Mouse (Mus musculus): ENCODE data around the gene Kcnk1.

The Kcnk1 gene

GRCm38 (mm10) chr8:126063832-126064409 lies 69.0 kb downstream of the Kcnk1 start:
- DNase-seq: peak; percentile 12

GRCm38 (mm10) chr8:126064587-126065145 lies 69.7 kb downstream of the Kcnk1 start:
- DNase-seq: no peak

- DNase-seq: no peak
Observed at GRCm38 (mm10) chr8:126067306-126067705, 72.3 kb downstream of the Kcnk1 start.

- DNase-seq: no peak
Observed at GRCm38 (mm10) chr8:126068136-126068535, 73.2 kb downstream of the Kcnk1 start.

GRCm38 (mm10) chr8:126072678-126073077 lies 77.7 kb downstream of the Kcnk1 start:
- no peak for DNase-seq

GRCm38 (mm10) chr8:126073141-126073740 lies 78.3 kb downstream of the Kcnk1 start:
- DNase-seq: no peak

- DNase-seq: no peak
Observed at GRCm38 (mm10) chr8:126074111-126074510, 79.1 kb downstream of the Kcnk1 start.

- DNase-seq: peak; percentile 82
Observed at GRCm38 (mm10) chr8:126075400-126075799, 80.4 kb downstream of the Kcnk1 start.

Measured in right cerebral cortex, postnatal 4 days (tissue).